Mouse (Mus musculus): ENCODE measurements around the gene Psmd13.

The Psmd13 gene

GRCm38 (mm10) chr7:140881696-140882468, at the start of gene Psmd13, which contains the start of gene Sirt3:
Gene Psmd13, plus strand, starts transcription at chr7:140881968.
Gene Sirt3, minus strand, starts transcription at chr7:140882309.
- in situ Hi-C loops (cut with MboI, MseI) = no loop called here

- in situ Hi-C loops (cut with MboI, MseI) = no loop called here
Measured at GRCm38 (mm10) chr7:140833341-140833740, 48.4 kb upstream of the Psmd13 start.

GRCm38 (mm10) chr7:140834968-140835757, 46.6 kb upstream of the Psmd13 start, which contains the start of gene Urah:
Gene Urah, plus strand, starts transcription at chr7:140835018.
- in situ Hi-C loops (cut with MboI, MseI) = no loop called here

- in situ Hi-C loops (cut with MboI, MseI) = no loop called here
Measured at GRCm38 (mm10) chr7:140835758-140836087, 46.0 kb upstream of the Psmd13 start.

GRCm38 (mm10) chr7:140836243-140837115, 45.3 kb upstream of the Psmd13 start:
- in situ Hi-C loops (cut with MboI, MseI) = no loop called here

GRCm38 (mm10) chr7:140839556-140839955, 42.2 kb upstream of the Psmd13 start:
- in situ Hi-C loops (cut with MboI, MseI) = no loop called here

- in situ Hi-C loops (cut with MboI, MseI) = loop anchor here (5.0 kb wide), 2 partner anchors 61 to 216 kb away; partner anchors contain the start of gene Cox8b
Measured at GRCm38 (mm10) chr7:140840750-140841735, 40.7 kb upstream of the Psmd13 start.

- in situ Hi-C loops (cut with MboI, MseI) = loop anchor here (5.0 kb wide), 2 partner anchors 58 to 213 kb away; partner anchors contain the start of gene Cox8b
Measured at GRCm38 (mm10) chr7:140843806-140844205, 38.0 kb upstream of the Psmd13 start.

- in situ Hi-C loops (cut with MboI, MseI) = loop anchor here (5.0 kb wide), 2 partner anchors 57 to 212 kb away; partner anchors contain the start of gene Cox8b
Measured at GRCm38 (mm10) chr7:140844905-140845665, 36.7 kb upstream of the Psmd13 start, which contains the start of gene Scgb1c1. Gene Scgb1c1, plus strand, starts transcription at chr7:140845547.

GRCm38 (mm10) chr7:140845683-140846082, 36.1 kb upstream of the Psmd13 start:
- in situ Hi-C loops (cut with MboI, MseI) = no loop called here

- in situ Hi-C loops (cut with MboI, MseI) = no loop called here
Measured at GRCm38 (mm10) chr7:140846676-140847075, 35.1 kb upstream of the Psmd13 start.

GRCm38 (mm10) chr7:140847755-140848580, 33.8 kb upstream of the Psmd13 start, which contains the start of gene Odf3:
Gene Odf3, plus strand, starts transcription at chr7:140847805.
- in situ Hi-C loops (cut with MboI, MseI) = no loop called here

- in situ Hi-C loops (cut with MboI, MseI) = no loop called here
Measured at GRCm38 (mm10) chr7:140848591-140848990, 33.2 kb upstream of the Psmd13 start.

GRCm38 (mm10) chr7:140851916-140852315, 29.9 kb upstream of the Psmd13 start:
- in situ Hi-C loops (cut with MboI, MseI) = no loop called here

GRCm38 (mm10) chr7:140853386-140853785, 28.4 kb upstream of the Psmd13 start:
- in situ Hi-C loops (cut with MboI, MseI) = no loop called here

GRCm38 (mm10) chr7:140854483-140854882, 27.3 kb upstream of the Psmd13 start:
- in situ Hi-C loops (cut with MboI, MseI) = no loop called here

GRCm38 (mm10) chr7:140855181-140855580, 26.6 kb upstream of the Psmd13 start:
- in situ Hi-C loops (cut with MboI, MseI) = no loop called here
